Mouse (Mus musculus) cortical plate, adult 2 months (tissue): ENCODE results near the gene Aspscr1.
A peak's percentile ranks its signal among the peaks of the same experiment; 100 is the strongest.

ENCODE experiments used
- CTCF ChIP-seq: fragments of 200-500 bp; IDR thresholded peaks from 2 replicates; pipeline ENCODE4 v1.5.1; 2011; ENCODE audit warnings: mild to moderate bottlenecking, control low read depth, low read length; ENCODE audit not compliant: insufficient read depth; ENCODE audit errors: extremely low read depth
- POLR2A ChIP-seq: fragments of 200-500 bp; IDR thresholded peaks from 2 replicates; pipeline ENCODE4 v1.6.1; 2011; ENCODE audit warnings: mild to moderate bottlenecking, low read length, control low read depth; ENCODE audit not compliant: insufficient read depth; ENCODE audit errors: extremely low read depth

GRCm38 (mm10) chr11:120633520-120634343 is 39.0 kb upstream of the Aspscr1 start, which contains the start of gene Mafg:
- TF ChIP-seq POLR2A (peak; percentile 54; the same call in 1 of the 2 replicates), CTCF (no peak)
